Mouse (Mus musculus): ENCODE data around the gene Edaradd.

Gene Edaradd

GRCm38 (mm10) chr13:12519955-12520584 lies at the start of gene Edaradd:
Gene Edaradd, minus strand, starts transcription at chr13:12520438.
- peak; percentile 69 for DNase-seq

GRCm38 (mm10) chr13:12569741-12570140 lies 49.5 kb upstream of the Edaradd start:
- no peak for DNase-seq

GRCm38 (mm10) chr13:12568597-12569469 lies 48.6 kb upstream of the Edaradd start:
- DNase-seq: no peak

- DNase-seq: no peak
Observed at GRCm38 (mm10) chr13:12567936-12568335, 47.7 kb upstream of the Edaradd start.

GRCm38 (mm10) chr13:12565621-12566390 lies 45.6 kb upstream of the Edaradd start, which contains the start of gene Ero1lb:
Gene Ero1lb, plus strand, starts transcription at chr13:12565874.
- DNase-seq: peak; percentile 99

- DNase-seq: no peak
Observed at GRCm38 (mm10) chr13:12562256-12562655, 42.0 kb upstream of the Edaradd start.

GRCm38 (mm10) chr13:12561729-12562128 lies 41.5 kb upstream of the Edaradd start:
- no peak for DNase-seq

GRCm38 (mm10) chr13:12559462-12560120 lies 39.4 kb upstream of the Edaradd start:
- no peak for DNase-seq

GRCm38 (mm10) chr13:12559044-12559443 lies 38.8 kb upstream of the Edaradd start:
- DNase-seq: no peak

- no peak for DNase-seq
Observed at GRCm38 (mm10) chr13:12554211-12554610, 34.0 kb upstream of the Edaradd start.

GRCm38 (mm10) chr13:12543880-12544568 lies 23.8 kb upstream of the Edaradd start:
- DNase-seq: no peak

- no peak for DNase-seq
Observed at GRCm38 (mm10) chr13:12543246-12543645, 23.0 kb upstream of the Edaradd start.

- peak; percentile 54 for DNase-seq
Observed at GRCm38 (mm10) chr13:12542006-12542981, 22.1 kb upstream of the Edaradd start.

GRCm38 (mm10) chr13:12540119-12540518 lies 19.9 kb upstream of the Edaradd start:
- no peak for DNase-seq

- no peak for DNase-seq
Observed at GRCm38 (mm10) chr13:12539716-12540115, 19.5 kb upstream of the Edaradd start.

GRCm38 (mm10) chr13:12537971-12538370 lies 17.7 kb upstream of the Edaradd start:
- DNase-seq: peak; percentile 71

GRCm38 (mm10) chr13:12534628-12535027 lies 14.4 kb upstream of the Edaradd start:
- DNase-seq: peak; percentile 16

GRCm38 (mm10) chr13:12525678-12526077 lies 5.4 kb upstream of the Edaradd start:
- DNase-seq: no peak

- DNase-seq: no peak
Observed at GRCm38 (mm10) chr13:12522346-12522745, 2.1 kb upstream of the Edaradd start.

- peak; percentile 4 for DNase-seq
Observed at GRCm38 (mm10) chr13:12519371-12519770, 867 bp downstream of the Edaradd start.
